Mouse (Mus musculus) Muller cell, postnatal 12 days (primary cell): ENCODE results near the gene Cyp2d40.
"Not testable (repeated sequence)": the region's sequence is repeated elsewhere in the genome, so short reads cannot be mapped to it uniquely, and the experiment has no call there.

Experiments used
- DNase-seq: peaks from one replicate; pipeline ENCODE4 v3.0.0-alpha.2; 2015; ENCODE audit errors: inconsistent ontology term

Gene Cyp2d40

GRCm38 (mm10) chr15:82763631-82764420 lies at the start of gene Cyp2d40:
Gene Cyp2d40 (minus strand): TSS chr15:82764183.
- DNase-seq, result no peak

DNA sequence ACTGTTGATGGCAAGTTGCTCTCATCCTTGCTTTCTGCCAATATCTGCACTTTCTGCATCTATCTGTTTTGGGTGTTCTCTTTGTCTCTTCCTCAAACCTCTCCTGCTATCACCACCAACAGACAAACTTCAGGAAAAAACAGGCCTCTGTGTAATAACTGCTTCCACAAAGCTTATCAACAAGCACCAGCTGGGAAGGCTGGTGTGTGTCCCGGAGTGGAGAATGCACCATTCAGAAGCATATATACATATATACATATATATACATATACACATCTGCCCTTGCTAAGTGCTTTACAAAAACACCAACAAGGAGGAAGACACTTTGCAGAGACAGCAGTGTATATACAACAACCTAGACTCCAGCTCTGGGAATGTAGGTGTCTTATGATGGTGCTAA lies 46.6 kb upstream of the Cyp2d40 start:
- no peak for DNase-seq

- DNase-seq, result no peak
Measured at GRCm38 (mm10) chr15:82809511-82809910, 45.5 kb upstream of the Cyp2d40 start.

DNA sequence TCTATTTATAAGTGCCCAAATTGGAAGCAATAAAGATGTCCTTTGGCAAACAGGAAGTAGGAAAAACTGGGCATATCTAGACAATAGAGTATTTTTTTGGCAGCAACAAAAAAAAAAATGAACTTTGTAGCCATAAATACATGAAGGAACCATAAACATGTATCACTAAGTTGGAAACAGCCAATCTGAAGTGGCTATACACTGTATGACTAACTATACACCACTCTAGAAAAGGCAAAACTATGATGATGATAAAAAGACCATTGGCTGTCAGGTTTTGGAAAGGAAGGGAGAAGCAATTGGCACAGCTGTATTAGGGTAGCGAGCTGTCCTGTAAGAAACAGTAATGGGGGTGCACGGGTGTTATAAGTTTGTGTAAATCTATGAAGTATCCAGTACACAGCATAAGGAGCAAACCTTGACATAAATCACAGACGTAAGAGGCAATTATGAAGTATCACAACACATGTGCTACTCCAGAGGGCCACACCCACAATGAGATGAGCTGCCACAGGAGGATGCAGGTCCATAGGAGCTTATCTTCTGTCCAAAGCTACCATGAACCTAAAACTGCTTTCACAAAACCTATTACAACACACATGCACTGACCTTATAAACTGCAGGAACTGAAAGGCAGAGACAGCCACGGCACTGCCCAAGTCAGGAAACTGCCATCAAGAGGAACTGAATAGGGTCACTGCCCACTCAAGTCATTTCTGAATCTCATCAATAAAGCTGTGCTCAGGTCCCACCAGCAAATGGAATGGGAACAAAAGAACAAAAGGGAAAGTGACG lies 43.2 kb upstream of the Cyp2d40 start:
- DNase-seq, result no peak

GRCm38 (mm10) chr15:82804708-82805639 lies 41.0 kb upstream of the Cyp2d40 start:
- peak; percentile 53 for DNase-seq

- no peak for DNase-seq
Measured at GRCm38 (mm10) chr15:82795936-82796440, 32.0 kb upstream of the Cyp2d40 start.

- DNase-seq, result no peak
Measured at GRCm38 (mm10) chr15:82794277-82794676, 30.3 kb upstream of the Cyp2d40 start, which contains the start of gene Cyp2d26. Gene Cyp2d26 (minus strand): TSS chr15:82794294.

DNA sequence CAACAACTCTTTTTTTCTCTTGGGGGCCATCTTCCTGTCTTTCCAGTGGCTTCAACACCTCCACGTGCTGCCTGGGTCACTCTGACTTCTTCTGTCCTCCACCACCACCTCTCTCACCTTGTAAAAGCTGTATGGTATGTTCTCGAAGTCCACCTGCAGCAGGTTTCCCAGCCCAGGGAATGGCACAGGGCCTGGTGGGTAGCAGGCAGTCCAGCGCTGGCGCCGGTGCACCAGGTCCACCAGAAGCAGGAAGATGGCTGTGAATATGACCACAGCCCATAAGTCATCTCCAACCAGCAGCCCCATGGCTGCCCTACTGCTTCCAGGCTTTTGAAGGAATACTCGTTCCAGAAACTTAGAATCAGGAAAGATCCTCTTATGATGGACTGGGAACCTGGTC lies 29.9 kb upstream of the Cyp2d40 start:
- DNase-seq, result no peak

GRCm38 (mm10) chr15:82793454-82793853 lies 29.5 kb upstream of the Cyp2d40 start:
- no peak for DNase-seq

DNA sequence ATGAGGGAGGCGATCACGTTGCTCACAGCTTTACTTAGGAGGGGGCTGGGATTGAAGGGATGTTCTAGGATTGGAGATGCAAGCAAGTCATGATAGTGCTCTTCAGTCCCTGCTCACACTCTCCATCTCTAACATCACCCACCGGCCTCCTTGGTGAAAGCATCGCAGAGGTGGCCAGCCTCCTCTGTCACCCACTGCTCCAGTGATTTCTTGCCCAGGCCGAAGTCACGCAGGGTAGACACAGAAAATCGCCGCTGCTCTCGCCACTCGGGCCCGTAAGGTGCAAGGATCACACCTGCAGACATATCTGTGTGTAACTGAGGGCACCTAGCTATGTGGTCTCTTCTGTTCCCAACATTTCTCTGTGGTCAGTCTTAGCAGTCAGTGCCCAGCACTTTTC lies 28.6 kb upstream of the Cyp2d40 start:
- DNase-seq, result no peak

DNA sequence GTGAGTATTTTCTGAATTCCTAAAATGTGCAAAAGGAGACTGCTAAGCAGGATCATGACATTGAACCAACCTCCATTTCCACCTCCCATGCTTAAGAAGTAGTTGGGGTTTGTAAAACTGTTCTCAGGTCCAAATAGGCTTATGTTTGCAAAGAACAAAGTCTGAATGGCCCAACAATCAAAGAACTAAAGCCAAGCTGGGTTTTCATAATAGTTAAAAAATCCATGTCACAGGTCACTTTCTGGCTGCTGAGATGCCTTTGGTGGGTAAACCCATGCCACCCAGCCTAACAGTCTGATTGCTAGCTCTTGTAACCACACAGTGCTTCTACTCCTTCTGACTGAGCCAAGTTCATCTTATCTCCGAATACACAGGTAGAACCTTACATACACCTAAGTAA lies 20.6 kb upstream of the Cyp2d40 start:
- DNase-seq, result no peak

DNA sequence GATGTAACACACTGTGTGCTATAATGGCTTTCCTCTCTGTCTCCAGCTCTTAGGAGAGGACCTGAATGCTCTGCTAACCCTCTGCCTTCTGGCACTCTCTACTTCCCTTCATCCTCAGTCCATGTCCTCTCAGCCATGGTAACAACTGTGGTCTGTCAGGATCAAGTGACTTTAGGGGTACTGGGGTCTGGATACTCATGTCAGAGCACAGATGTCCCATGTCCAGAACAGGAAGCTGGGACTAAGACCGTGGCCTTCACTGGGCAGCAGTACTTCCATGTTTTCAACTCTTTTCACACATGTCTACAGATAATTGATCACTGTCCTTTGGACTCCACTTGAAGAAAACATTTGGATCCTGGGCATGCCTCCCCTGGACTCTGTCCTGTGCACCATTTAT lies 19.8 kb upstream of the Cyp2d40 start:
- no peak for DNase-seq

DNA sequence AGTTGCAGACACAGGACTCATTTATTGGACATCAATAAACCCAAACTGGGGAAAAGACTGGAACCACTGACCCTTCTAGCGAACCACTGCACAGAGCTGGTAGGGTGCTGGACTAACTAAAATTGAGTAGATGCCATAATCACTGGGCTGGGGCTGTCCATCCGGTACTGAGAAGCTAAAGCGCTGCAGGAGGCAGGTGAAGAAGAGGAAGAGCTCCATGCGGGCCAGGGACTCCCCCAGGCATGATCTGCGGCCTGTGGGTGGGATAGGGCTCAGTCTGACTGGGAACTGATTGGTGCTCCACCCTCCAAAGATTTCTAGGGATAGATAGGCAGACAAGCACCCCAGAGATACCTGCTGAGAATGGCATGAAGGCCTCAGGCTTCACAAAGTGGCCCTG lies 13.9 kb upstream of the Cyp2d40 start:
- DNase-seq, result not testable (repeated sequence)

DNA sequence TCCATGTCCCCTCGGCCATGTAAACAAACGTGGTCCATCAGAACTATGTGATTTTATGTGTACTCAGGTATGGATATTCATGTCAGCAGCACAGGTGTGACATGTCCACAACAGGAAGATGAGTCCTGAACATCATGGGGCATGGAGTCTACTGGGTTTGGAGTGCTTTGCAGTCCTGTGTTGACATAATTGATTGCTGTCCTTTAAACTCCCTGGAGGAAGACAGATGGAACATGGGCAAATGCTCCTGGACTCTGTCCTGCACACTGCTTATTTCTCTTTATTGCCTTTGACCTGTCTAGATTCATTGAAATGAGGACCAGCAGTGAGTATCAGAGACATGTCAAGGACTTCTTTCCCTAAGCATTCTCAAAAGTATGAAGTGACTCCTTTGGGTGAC lies 2.0 kb upstream of the Cyp2d40 start:
- no peak for DNase-seq

DNA sequence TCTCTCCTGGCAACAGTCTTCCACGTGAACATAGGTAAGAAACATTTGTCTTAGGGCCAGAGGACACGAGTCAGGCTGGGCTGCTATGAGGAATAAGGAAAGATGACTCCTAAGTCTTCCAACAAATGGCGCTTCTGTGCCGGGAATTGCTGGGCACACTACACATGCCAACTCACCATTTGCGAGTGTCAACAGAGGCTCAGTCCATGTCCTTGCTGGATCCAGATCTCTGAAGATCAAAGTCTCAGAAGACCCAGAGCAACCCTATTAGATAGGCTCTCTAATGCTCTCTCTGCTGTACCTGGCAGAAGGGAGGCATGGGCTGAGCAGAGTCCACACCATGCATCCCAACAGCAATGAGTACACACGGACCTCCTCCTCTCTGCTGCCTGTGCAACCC lies 898 bp upstream of the Cyp2d40 start:
- no peak for DNase-seq

DNA sequence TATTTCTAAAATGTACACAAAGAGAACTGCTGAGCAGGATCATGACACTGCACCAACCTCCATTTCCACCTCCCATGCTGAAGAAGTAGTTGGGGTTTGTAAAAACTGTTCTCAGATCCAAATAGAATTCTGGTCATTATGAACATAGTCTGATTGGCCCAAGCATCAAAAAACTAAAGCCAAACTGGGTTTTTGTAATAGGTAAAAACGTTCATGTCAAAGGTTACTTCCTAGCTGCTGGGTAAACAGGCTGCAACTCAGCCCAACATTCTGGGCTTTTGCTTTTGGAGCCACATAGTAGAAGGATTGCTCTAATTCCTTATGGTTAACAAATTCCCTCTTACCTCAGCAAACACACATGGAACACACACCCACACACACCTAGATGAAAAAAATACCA lies 15.8 kb downstream of the Cyp2d40 start:
- DNase-seq, result no peak

DNA sequence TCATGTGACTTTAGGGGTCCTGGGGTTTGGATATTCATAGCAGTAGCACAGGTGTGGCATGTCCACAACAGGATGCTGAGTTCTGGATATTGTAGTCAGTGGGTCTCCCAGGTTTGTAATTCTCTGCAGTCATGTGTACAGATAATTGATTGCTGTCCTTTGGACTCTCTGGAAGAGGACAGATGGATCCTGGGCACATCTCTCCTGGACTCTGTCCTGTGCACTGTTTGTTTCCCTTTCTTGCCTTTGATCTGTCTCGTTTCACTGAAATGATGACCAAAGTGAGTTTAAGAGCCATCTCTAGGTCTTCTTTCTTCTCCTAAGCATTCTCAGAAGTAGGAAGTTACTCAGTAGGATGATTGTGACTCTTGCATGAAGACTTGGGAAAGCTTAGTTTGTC lies 16.5 kb downstream of the Cyp2d40 start:
- no peak for DNase-seq

- not testable (repeated sequence) for DNase-seq
Measured at GRCm38 (mm10) chr15:82733331-82733925, 30.6 kb downstream of the Cyp2d40 start.
